Mouse (Mus musculus): ENCODE results near the gene Naxd.
A peak's percentile ranks its signal among the peaks of the same experiment; 100 is the strongest.
"Not testable (repeated sequence)": the region's sequence is repeated elsewhere in the genome, so short reads cannot be mapped to it uniquely, and the experiment has no call there.

Gene Naxd

DNA sequence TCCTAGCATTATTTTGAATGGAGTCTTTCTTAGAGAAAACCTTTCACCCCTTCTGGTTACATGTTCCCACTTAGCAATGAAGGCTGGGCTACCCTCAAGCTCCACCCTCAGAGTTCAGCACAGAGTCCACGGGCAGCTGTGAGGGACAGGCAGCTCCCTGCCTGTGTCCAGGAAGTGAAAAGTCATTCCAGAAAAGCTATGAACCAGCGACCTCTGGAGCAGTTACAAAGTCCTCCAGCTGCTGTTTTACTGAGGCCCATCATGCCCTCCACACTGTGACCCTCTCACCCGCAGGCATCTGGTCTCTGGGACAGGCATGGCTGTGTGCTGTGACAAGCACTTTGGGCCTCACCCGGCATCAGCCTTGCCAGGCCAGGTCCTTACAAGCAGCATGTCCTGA lies 24.2 kb upstream of the Naxd start:
- no peak for DNase-seq (ENCODE audit: low spot score)

DNA sequence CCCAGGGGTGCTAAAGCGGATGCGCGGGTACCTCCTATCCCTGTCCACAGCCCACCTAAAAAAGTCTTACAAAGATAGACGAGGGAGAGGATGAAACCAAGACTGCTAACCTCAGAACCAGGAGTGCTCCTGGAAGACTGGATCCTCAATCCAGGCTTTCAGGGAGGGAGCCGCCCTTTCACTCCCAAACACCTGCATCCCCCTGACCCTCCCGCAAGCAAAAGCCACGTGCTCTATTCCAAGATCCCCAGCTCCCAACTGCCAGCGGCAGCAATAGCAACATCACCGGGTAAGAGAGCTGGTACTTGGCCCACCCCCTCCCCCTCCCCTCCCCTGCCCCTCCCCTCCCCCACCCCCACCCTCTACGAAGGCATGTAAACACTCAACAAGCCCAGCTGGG lies 21.9 kb upstream of the Naxd start:
- no peak for DNase-seq (ENCODE audit: low spot score)

DNA sequence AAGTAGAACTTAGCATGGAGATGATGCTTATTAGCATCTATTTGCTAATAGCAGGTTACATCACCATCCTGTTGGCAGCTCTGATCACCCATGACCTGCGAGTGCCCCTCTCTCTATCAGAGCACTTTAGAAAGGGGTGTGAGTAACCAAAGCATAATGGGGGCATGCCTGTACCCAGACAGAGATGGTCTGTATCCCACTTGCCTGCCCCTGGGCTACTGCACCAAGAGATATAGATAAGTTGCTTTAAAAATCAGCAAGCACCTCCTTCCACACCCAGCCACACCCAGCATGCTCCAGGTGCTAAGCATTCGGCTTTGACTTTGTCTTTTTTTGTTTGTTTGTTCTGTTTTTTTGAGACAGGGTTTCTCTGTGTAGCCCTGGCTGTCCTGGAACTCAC lies 21.4 kb upstream of the Naxd start:
- no peak for DNase-seq (ENCODE audit: low spot score)

DNA sequence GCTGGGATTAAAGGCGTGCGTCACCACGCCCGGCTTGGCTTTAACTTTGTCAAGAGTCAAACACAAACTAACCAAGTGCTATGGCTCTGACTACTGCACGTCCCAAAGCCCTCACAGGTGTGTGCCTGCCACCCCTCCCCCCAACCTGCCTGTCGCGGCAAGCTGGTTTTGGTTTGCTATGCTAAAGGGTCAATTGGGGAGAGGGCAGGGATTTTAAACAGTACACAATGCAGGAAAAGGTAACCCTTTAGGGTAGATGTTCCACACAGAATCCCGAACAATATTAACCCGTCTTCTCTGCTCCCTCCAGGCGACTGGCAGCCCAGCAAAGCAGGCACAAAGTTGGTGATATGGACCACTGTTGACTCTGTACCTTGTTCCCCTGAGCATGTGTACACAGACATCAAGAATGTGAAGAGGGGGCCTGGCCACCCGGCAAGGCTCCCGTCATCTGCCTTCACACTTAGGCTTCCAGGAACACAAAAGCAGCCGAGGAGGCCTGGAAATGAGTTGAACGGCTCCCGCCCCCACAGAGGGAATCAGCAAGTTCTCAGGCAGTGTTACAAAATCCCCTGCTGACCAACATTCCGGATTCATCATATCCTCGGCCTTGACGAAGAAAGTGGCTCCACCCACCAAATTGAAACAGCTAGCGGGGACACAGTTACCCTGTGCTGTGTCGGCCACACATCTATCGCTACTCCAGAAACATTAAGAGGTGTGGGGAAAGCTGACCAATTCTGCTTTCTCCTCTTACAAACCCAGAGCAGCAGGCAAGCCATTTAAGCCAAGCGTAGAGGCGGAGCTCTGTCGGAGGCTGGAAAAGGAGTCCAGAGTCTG lies 20.7 kb upstream of the Naxd start:
- no peak for DNase-seq (ENCODE audit: low spot score)

DNA sequence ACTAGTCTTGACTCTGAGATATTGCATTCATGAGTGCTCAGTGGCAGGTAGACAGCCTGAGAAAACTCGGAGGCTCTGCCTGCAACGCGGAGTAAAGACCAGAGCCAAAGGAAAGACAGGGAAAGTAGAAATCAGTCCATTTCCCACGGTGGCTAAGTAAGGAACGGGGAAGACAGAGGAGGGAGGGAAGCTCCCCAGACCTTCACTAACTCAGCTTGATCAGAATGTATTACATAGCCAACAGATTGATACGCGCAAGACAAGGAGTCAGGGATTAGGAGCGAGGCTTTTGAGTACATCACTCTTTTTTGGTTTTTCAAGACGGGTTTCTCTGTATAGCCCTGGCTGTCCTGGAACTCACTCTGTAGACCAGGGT lies 20.1 kb upstream of the Naxd start:
- no peak for DNase-seq (ENCODE audit: low spot score)

DNA sequence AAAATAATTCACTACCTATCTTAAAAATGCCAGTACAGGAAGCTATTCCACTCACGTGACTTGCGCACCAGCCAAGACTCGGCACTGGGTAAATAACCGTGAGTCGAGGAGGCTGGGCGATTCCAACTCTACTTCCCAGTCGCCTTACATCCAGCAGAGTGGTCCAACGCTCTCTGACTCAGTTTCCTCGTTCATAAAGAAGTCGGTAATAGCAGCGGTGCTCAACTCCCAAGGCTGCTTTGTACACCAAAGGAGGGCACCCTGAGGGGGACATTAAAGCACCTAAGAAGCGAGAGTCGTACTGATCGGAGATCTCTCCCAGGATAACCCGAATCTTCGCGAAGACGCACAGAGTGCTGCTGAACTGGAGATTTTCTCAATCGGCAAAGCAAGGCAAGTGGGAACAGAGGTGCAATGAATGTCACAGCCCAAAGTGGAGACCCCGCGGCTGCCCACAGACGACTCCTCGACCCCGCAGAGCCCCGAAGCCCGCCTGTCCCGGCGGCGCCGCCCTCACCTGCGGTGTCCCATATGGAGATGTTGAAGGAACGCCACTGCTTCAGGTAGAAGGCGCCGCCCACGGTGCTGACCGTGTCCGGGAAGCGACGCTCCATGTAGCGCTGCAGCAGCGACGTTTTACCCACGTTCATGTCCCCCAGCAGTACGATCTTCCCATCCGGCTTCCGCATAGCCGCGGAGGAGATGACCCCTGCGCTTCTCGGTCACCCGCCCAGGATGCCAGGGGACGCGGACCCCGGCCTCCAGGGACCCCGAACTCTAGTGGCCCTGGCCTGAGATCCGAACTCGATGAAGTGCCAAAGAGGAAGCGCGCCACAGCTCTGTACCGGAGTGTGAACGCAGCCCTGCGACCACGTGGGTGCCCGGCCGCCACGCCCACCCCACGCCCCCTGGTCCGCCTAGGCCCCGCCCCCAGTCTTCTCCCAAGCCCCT lies 19.2 kb upstream of the Naxd start, which contains the start of gene Rab20:
TSS of gene Rab20 (minus strand) at position 900 of the 951 bp plus-strand sequence.
- DNase-seq (ENCODE audit: low spot score), result peak; percentile 42

DNA sequence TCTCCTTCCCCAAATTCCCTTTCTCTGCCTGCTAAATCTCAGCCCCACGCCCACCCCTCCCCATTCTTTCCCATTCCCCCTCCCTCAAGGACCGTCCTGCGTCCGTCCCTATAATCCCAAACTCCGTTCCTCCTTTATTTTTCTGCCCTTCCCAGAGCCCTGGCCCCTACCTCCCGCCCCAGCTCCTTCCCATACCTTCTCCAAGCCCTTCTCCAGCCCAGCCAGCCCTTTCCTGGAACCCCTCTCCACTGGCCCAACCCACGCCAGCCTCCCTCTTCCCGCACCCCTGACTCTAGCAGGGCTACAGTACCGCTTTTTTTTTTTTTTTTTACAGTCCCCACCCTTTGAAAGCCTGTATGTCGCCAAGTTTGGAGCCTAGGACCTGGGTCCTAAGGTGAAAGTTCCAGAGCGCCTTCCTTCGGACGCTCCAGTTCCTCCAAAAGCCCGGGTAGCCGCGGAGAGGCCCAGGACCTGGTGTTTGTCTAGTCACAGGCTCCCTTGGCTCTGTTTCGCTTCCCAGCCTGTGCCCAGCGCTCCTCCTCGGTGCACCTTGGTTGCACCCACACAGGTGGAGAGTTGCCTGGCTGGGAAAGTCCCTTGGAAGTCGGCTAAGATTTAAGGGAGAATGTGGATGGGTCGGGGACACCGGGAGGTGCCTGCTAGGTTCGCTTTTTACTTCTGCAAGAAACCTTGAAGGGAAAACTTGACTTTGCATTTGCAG lies 18.3 kb upstream of the Naxd start:
- DNase-seq (ENCODE audit: low spot score), result no peak

DNA sequence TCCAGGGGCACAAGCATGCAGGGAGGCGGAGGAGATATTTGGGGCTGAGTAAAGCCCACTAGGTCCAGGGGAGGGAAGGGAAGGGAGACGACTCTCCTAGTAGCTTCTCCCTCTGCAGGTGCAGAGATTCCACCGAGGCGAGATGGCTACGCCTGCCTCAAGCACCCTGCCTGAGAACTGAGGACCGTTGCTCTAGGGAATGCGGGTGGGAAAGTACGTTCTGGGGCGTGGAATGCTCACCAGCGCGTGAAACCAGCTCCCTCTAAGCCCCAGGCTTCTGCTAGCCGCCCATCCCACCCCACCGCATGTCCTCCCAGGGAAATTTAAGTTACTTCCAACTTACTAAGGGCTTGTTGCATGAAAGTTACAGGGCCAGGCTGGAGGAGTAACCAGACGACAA lies 17.7 kb upstream of the Naxd start:
- DNase-seq (ENCODE audit: low spot score), result no peak

DNA sequence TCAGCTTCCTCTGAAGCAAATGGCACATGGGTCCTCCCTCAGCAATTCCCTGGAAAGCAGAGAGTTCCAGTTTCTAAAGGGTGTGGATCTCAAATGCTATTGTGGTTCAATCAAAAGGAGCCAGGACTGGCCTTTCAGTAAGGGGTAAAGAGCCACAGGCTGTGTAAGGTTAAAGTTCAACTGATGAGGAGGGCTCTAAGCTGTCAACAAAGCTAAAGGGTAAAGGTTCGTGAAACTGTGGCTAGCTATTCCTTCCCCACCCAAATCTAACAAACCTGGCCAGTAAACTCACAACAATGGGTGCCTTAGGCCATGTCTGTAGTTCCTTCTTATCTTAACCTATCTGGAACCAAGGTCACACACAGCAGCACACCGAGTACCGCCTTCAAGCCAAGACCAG lies 15.4 kb upstream of the Naxd start:
- no peak for DNase-seq (ENCODE audit: low spot score)

DNA sequence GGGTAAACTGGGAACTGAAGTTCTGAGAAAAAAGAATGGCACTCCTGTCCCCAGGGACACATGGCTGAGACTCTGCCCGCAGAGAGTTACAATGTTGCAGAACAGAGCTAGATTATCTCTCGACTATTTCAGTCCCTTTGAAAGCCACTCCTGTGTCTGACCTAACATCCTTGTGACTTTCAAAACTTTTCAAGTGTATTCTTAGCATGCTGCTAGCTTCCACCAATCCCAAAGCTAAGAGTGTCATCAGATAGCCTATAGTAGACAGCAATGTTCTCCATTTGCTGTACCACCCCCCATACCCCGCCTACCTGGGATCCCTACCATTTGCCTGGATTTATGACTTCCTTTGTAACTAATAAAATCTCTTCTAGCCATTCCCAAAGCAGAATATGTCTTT lies 14.8 kb upstream of the Naxd start:
- no peak for DNase-seq (ENCODE audit: low spot score)

DNA sequence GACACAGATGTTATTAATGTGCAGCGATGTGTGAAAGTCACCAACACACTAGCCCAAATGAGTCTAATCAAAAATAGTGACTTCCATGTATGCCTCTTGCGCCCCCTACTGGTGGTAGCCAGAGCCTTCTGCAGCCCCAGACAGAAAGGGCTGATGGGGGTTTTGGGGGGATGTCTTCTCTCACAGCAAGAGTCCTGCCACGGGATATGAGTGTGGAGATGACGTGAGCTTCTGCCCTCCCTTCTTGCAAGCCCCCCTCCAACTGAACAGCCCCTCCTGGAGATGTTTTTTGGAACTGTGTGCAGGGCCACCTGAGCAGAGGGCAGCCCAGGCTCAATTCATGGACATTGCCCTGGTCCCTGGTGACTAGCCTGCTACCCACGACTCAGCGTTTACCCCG lies 11.2 kb upstream of the Naxd start:
- peak; percentile 57 for DNase-seq (ENCODE audit: low spot score)

DNA sequence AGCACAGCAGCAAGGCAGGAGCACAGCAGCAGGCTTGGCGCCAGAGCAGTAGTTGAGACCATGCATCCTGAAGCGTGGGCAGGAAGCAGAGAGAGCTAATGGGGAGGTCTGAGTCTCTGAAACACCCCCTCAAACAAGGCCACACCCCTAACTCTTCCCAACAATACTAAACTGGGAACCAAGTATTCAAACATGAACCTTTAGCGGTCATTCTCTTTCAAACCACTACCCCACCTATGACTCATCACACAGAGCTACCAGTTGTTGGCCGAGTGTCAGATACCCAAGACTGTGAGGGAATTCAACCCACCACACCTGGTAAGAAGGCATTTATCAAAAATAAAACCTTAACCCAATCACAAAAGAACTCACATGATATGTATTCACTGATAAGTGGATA lies 10.1 kb upstream of the Naxd start:
- no peak for DNase-seq (ENCODE audit: low spot score)

DNA sequence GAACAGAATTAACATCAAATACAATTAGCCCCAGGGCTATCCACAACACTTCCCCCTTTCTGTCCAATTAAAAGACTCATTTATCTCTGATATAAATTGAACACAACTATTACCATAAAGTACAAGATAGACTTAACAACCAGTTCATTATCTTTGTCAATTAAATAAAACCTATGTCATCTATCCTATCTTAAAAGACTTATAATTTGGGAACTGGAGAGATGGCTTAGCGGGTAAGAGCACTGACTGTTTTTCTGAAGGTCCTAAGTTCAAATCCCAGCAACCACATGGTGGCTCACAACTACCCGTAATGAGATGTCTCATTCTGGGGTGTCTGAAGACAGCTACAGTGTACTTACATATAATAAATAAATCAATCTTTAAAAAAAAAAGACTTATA lies 5.0 kb upstream of the Naxd start:
- DNase-seq (ENCODE audit: low spot score), result not testable (repeated sequence)

DNA sequence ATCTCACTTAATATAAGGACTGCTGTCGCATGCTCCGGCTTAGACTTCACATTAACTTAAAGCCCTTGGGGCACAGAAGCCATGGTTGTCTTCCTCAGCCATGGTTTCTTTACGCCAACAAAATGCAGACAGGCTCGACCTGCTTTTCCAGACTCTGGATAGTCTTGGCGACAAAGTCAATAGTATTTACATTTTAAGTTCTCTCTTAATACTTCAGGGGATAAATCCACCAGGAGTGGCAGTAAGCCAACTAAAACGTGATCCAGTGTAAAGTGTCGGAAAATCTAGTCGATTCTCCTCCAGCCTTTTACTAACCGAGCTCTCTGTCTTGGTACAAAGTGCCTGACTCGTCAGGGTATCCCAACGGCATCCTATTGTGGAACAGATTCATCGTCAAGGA lies 975 bp downstream of the Naxd start:
- no peak for DNase-seq (ENCODE audit: low spot score)

DNA sequence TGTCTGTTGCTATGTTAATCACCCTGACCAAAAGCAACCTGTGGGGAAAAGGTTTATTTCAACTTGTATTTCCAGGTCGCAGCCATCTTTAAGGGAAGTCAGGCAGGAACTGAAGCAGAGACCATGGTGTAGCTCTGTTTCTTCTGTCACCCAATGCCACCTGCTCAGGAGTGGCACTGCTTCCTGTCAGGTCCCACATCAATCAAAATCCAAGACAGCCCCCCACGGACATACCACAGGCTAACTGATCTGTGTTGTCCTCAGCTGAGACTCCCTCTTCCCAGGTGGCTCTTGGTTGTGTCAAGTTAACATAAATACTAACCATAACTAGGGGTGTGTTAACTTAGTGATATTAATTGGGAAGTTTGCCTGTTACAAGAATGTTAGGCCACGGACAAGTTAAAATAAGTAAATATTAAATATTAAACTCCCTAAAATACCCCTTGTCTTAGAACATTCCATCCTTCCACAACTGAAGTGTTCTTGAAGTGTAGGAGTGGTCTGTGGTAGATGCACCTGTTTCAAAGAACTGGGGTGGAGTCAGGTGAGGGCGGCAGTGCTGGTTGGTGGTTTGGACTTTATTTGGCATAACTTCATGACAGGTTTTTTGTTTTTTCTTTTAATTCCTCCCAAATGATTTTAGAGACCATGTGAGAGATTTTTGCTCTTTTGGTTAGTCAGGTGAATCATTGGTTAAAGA lies 1.6 kb downstream of the Naxd start:
- DNase-seq (ENCODE audit: low spot score), result no peak

DNA sequence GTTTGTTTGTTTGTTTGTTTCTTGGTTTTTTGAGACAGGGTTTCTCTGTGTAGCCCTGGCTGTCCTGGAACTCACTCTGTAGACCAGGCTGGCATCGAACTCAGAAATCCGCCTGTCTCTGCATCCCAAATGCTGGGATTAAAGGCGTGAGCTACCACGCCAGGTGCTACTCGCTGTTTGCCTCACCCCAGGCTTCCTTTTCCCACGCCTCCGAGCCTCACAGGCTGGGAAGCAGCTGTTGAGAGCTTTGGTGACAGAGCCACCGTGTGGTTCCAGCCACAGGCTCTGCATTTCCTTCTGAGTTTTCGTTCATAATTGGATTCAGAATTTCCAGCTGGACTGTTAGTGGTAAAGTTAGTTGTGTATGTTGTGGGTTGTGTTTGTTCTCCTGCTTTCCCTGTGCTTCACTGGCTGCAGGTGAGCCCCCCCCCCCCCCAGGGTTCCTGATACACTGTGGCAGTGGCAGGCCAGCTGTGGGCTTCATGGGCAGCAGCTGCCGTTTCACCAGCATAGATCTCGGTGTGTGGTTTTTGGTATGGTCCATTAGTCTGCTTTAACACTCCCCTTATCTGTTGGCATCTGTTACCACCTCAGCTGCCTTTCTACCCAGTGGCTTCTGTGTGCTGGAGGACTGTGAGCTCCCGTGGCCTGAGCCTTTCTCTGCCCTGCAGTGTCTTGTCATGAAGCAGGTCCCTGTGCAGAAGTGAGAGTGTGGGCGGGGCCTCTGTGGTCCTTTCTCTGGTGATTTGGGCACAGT lies 6.3 kb downstream of the Naxd start:
- DNase-seq (ENCODE audit: low spot score), result no peak

DNA sequence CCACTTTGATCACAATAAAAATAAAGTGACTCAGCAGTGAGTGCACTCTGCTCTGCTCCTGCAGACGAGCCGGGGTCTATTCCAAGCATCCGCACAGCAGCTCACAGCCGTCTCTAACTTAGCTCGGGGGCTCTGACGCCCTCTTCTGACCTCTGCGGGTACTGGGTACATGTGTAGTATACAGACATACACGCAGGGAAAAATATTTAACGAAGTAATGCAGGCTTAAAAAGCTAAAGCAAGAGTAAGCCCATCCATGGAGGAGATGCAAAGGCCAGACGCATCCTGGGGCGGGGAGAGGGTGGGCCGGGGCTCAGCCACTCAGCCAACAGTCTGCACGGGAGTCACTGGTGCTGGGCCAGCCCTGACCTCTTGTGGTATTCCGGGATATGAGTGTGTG lies 8.8 kb downstream of the Naxd start:
- DNase-seq (ENCODE audit: low spot score), result no peak

DNA sequence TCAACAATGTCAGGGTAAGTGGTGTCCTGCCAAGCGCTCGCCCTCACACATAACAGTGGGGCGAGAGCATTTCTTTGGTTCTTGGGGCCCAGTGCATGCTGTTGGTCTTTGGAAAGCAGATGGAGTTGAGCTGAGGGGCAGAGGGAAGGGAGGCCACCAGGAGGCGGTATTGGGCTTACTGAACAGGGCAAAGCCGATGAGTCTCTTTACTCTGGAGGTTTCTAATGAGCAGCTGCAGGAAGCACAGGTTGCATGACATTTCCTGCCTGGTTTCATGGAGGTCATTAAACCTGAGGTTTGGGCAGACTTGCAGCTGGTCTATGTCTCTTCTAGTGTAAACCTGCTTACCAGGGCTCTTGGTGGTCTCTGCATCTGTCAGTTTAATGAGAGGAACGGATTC lies 9.5 kb downstream of the Naxd start:
- no peak for DNase-seq (ENCODE audit: low spot score)

DNA sequence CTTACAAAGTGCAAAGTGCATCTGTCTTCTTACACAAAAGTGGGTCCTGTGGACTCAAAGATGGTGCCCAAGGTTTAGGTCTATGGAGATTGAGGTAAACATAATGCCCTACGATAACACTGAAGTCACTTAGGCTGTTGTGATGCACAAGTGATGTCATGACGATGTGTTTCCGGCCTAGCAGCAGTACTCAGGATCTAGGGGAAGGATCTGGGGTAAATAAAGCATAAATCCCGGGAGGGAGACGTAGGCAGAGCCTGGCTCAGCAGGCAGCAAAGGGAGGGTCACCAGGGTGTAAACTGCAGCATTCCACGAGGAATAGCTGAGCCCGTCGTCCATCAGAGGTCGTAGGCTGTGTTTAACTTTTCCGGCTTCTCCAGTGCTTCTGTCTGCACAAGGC lies 11.6 kb downstream of the Naxd start:
- DNase-seq (ENCODE audit: low spot score), result no peak

DNA sequence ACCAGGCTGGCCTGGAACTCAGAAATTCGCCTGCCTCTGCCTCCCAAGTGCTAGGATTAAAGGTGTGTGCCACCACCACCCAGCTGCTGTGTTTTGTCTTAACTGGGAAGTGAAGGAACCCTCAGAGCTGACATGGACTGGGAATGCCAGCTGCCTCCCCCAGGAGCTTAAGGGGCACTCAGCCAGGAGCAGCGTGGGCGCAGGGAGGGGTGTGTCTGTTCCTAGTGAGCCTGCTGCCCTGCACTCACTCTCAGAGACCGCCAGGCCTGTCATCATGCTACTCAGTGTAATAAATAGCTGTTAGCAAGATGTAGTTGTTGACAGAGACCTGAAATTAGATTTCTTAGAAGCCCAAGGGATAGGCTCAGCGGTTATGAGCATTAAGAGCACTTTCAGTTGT lies 13.7 kb downstream of the Naxd start:
- DNase-seq (ENCODE audit: low spot score), result no peak

DNA sequence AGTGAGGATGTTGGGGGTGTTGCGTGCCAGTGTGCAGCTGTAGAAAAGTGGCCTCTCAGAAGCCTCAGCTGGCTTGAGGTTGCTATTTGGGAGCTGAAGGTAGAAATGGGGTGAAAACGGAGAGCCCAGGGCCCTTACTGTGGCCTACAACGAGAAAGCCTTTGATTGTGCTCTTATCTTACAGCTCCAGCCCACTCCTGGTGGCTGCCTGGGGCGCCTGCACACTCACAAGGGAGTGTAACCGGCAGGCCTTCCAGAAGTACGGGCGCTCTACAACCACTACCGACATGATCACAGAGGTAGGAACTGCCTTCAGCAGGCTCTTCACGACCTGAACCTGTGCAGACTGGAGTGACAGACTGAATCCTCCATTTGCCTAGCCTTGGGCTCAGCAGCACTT lies 15.4 kb downstream of the Naxd start:
- DNase-seq (ENCODE audit: low spot score), result no peak
